Mouse (Mus musculus) heart, postnatal 10 days (tissue): ENCODE results near the gene Rb1. TPM values are rescaled to one million over a fixed set of nuclear protein-coding genes. Genes with fewer than 3 reads are reported as not detected.
A peak's percentile ranks its signal among the peaks of the same experiment; 100 is the strongest.

ENCODE experiments used
- DNase-seq, 2 experiments: peaks; one replicate each; pipeline ENCODE4 v3.0.0; 2021
- intact Hi-C: fragments of 180-260 bp; cut with DNase I; formaldehyde crosslinking; loops from one replicate; pipeline ENCODE4 v1.15.1; 2025
- total RNA-seq, 2 experiments: library from RNA; stranded (reverse); gene quantifications; 2 replicates each; pipeline ENCODE4 v1.2.3; 2021

Rb1 gene
- total RNA-seq, result 10 to 100 TPM; 20.0 to 20.8 TPM

GRCm38 (mm10) chr14:73325456-73326381, at the start of gene Rb1:
Gene Rb1 (minus strand): TSS chr14:73325822.
- intact Hi-C loops, result no loop called here
- DNase-seq, result peak; percentile 87 to 89

GRCm38 (mm10) chr14:73374315-73374890, 48.8 kb upstream of the Rb1 start:
- intact Hi-C loops, result no loop called here
- peak; percentile 38 to 50 for DNase-seq

GRCm38 (mm10) chr14:73373606-73374005, 48.0 kb upstream of the Rb1 start:
- intact Hi-C loops, result no loop called here

GRCm38 (mm10) chr14:73372990-73373389, 47.4 kb upstream of the Rb1 start:
- intact Hi-C loops, result no loop called here
- no peak for DNase-seq

More at GRCm38 (mm10) chr14:73373606-73374005, 48.0 kb upstream of the Rb1 start:
- no peak for DNase-seq

- no peak for DNase-seq
- intact Hi-C loops, result no loop called here
Observed at GRCm38 (mm10) chr14:73371577-73371976, 46.0 kb upstream of the Rb1 start.

GRCm38 (mm10) chr14:73370695-73371372, 45.2 kb upstream of the Rb1 start:
- intact Hi-C loops, result no loop called here
- DNase-seq, result no peak

GRCm38 (mm10) chr14:73370078-73370670, 44.6 kb upstream of the Rb1 start:
- intact Hi-C loops, result no loop called here
- no peak for DNase-seq

- intact Hi-C loops, result no loop called here
- DNase-seq, result no peak
Observed at GRCm38 (mm10) chr14:73369634-73370033, 44.0 kb upstream of the Rb1 start.

- DNase-seq, result no peak
- intact Hi-C loops, result no loop called here
Observed at GRCm38 (mm10) chr14:73368966-73369365, 43.3 kb upstream of the Rb1 start.

- DNase-seq, result no peak
- intact Hi-C loops, result no loop called here
Observed at GRCm38 (mm10) chr14:73368221-73368620, 42.6 kb upstream of the Rb1 start.

GRCm38 (mm10) chr14:73366278-73366677, 40.7 kb upstream of the Rb1 start:
- no peak for DNase-seq
- intact Hi-C loops, result no loop called here

- intact Hi-C loops, result no loop called here
- no peak for DNase-seq
Observed at GRCm38 (mm10) chr14:73363782-73364181, 38.2 kb upstream of the Rb1 start.

GRCm38 (mm10) chr14:73354700-73355099, 29.1 kb upstream of the Rb1 start:
- intact Hi-C loops, result no loop called here

GRCm38 (mm10) chr14:73351118-73351517, 25.5 kb upstream of the Rb1 start:
- intact Hi-C loops, result no loop called here
- DNase-seq, result no peak

More at GRCm38 (mm10) chr14:73354700-73355099, 29.1 kb upstream of the Rb1 start:
- no peak for DNase-seq

- intact Hi-C loops, result no loop called here
- DNase-seq, result no peak
Observed at GRCm38 (mm10) chr14:73350029-73350428, 24.4 kb upstream of the Rb1 start.

- intact Hi-C loops, result no loop called here
- DNase-seq, result no peak
Observed at GRCm38 (mm10) chr14:73349061-73349670, 23.5 kb upstream of the Rb1 start.

- DNase-seq, result peak in 1 of 2 experiments; percentile 39
- intact Hi-C loops, result no loop called here
Observed at GRCm38 (mm10) chr14:73347302-73347701, 21.7 kb upstream of the Rb1 start.

GRCm38 (mm10) chr14:73345614-73346013, 20.0 kb upstream of the Rb1 start:
- intact Hi-C loops, result no loop called here
- DNase-seq, result no peak

GRCm38 (mm10) chr14:73340051-73340755, 14.6 kb upstream of the Rb1 start:
- intact Hi-C loops, result no loop called here
- DNase-seq, result no peak

- DNase-seq, result no peak
- intact Hi-C loops, result no loop called here
Observed at GRCm38 (mm10) chr14:73339615-73340014, 14.0 kb upstream of the Rb1 start.
